Mouse (Mus musculus) G1E (cell line): ENCODE measurements around the gene Pef1. TPM values are rescaled to one million over a fixed set of nuclear protein-coding genes. Genes with fewer than 3 reads are reported as not detected.

Experiments used
- ATAC-seq: 2 replicates; pipeline ENCODE4 v1.8.0; 2016; ENCODE audit warnings: mild to moderate bottlenecking; ENCODE audit not compliant: insufficient number of reproducible peaks, poor library complexity, low FRiP score, severe bottlenecking; ENCODE audit errors: extremely low read depth
- DNase-seq: peaks from one replicate; pipeline ENCODE4 v3.0.0; 2012; ENCODE audit warnings: low spot score
- H3K27me3 ChIP-seq: 2 replicates; pipeline ENCODE4 v1.6.1; 2012; ENCODE audit warnings: mild to moderate bottlenecking, low read length, inconsistent platforms; ENCODE audit not compliant: insufficient read depth
- H3K36me3 ChIP-seq: replicated peaks from 2 replicates; pipeline ENCODE3; 2012; ENCODE audit warnings: mild to moderate bottlenecking, inconsistent platforms
- H3K4me1 ChIP-seq: 2 replicates; pipeline ENCODE4 v1.6.1; 2012; ENCODE audit warnings: low read depth, low read length, inconsistent platforms, mixed read lengths; ENCODE audit not compliant: insufficient read depth
- H3K4me3 ChIP-seq: 2 replicates; pipeline ENCODE4 v1.5.1; 2012; ENCODE audit warnings: low read depth, mild to moderate bottlenecking, inconsistent platforms, low read length, moderate library complexity, mixed read lengths
- H3K9me3 ChIP-seq: replicated peaks from 2 replicates; pipeline ENCODE4 v1.6.1; 2012; ENCODE audit warnings: inconsistent platforms
- CTCF ChIP-seq: IDR thresholded peaks from 2 replicates; pipeline ENCODE4 v1.5.1; 2012; ENCODE audit warnings: low read depth, low read length, inconsistent platforms, mixed read lengths
- GATA1 ChIP-seq: IDR thresholded peaks from 2 replicates; pipeline ENCODE4 v1.6.1; 2012; ENCODE audit warnings: borderline replicate concordance, low read length, inconsistent platforms, mixed read lengths
- GATA2 ChIP-seq: IDR thresholded peaks from 2 replicates; pipeline ENCODE4 v1.6.1; 2012; ENCODE audit warnings: low read depth, low read length, inconsistent platforms, borderline replicate concordance
- POLR2AphosphoS5 ChIP-seq: IDR thresholded peaks from 2 replicates; pipeline ENCODE4 v1.6.1; 2012; ENCODE audit warnings: low read depth, low read length, inconsistent platforms; ENCODE audit not compliant: insufficient replicate concordance
- TAL1 ChIP-seq: conservative IDR thresholded peaks from 2 replicates; pipeline ENCODE4 v1.6.1; 2012; ENCODE audit warnings: low read depth, low read length, inconsistent platforms, mixed read lengths
- polyA plus RNA-seq: library from polyadenylated mRNA; stranded (reverse); fragments of >175 nt; gene quantifications from 2 replicates; pipeline ENCODE4 v1.2.3, GENCODE M21; 2012
- total RNA-seq, 2 experiments: library from RNA; stranded (forward) in 1 of 2; stranded (reverse) in 1 of 2; fragments of 200-1000 nt in 1 of 2; fragments of >200 nt in 1 of 2; fragmentation: Nextera tagmentation in 1 of 2; gene quantifications; 2 replicates each; pipeline ENCODE4 v1.2.3; 2014 to 2017

Gene Pef1
- total and polyA plus RNA-seq, 3 experiments = 20.9 to 84.6 (median 24.8) TPM

GRCm38 (mm10) chr4:130128907-130129306 is 26.5 kb downstream of the Pef1 start:
- Histone ChIP-seq H3K4me1 (peaks cover 72% of the 10 kb centered on the region), H3K27me3 (no peaks in the 10 kb centered on the region), H3K9me3 (no peaks in the 10 kb centered on the region), H3K4me3 (no peak overlapping the region; the same call in 1 of the 2 replicates), H3K36me3 (peaks cover 51% of the 10 kb centered on the region)
- ATAC-seq = peak; percentile 51
- TF ChIP-seq CTCF (no peak), GATA1 (no peak), POLR2AphosphoS5 (no peak), GATA2 (no peak), TAL1 (no peak)
- DNase-seq = no peak

DNA sequence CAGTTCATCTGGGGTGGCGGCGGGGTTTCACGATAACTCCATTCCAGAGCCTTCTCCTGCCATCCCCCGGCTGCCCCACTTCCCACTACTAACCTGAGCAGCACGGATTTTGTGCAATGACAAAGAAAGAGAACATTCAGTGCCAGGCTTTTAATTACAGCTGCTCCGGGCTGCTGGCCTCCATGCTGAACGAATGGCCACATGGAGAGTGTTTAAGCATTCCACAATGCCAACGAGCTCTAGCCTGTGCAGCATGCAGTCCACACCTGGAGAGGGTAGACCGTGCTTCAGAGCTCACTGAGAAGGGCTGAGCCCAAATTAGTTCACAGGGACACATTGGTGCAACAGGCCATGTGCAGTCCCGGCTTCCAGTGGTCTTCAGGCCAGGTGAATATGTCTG is 27.7 kb downstream of the Pef1 start:
- Histone ChIP-seq H3K9me3 (no peaks in the 10 kb centered on the region), H3K36me3 (peaks cover 39% of the 10 kb centered on the region), H3K4me3 (no peak overlapping the region), H3K27me3 (no peaks in the 10 kb centered on the region), H3K4me1 (peaks cover 80% of the 10 kb centered on the region)
- ATAC-seq (no peak), DNase-seq (no peak)
- TF ChIP-seq CTCF (no peak), GATA1 (no peak), GATA2 (no peak), TAL1 (no peak), POLR2AphosphoS5 (no peak)

- Histone ChIP-seq H3K4me3 (no peak overlapping the region), H3K4me1 (peaks cover 85% of the 10 kb centered on the region), H3K36me3 (peaks cover 32% of the 10 kb centered on the region), H3K27me3 (peaks cover 3% of the 10 kb centered on the region; the same call in 1 of the 2 replicates), H3K9me3 (no peaks in the 10 kb centered on the region)
- DNase-seq (no peak), ATAC-seq (no peak)
- TF ChIP-seq POLR2AphosphoS5 (no peak), GATA1 (no peak)
Measured at GRCm38 (mm10) chr4:130130641-130131350, 28.4 kb downstream of the Pef1 start.

GRCm38 (mm10) chr4:130131448-130132105 is 29.2 kb downstream of the Pef1 start:
- TF ChIP-seq TAL1 (no peak), POLR2AphosphoS5 (no peak), GATA2 (no peak), CTCF (no peak)
- Histone ChIP-seq H3K4me3 (no peak overlapping the region), H3K36me3 (peaks cover 24% of the 10 kb centered on the region), H3K4me1 (peaks cover 80% of the 10 kb centered on the region), H3K27me3 (peaks cover 7% of the 10 kb centered on the region; the same call in 1 of the 2 replicates), H3K9me3 (no peaks in the 10 kb centered on the region)
- DNase-seq (no peak), ATAC-seq (no peak)

DNA sequence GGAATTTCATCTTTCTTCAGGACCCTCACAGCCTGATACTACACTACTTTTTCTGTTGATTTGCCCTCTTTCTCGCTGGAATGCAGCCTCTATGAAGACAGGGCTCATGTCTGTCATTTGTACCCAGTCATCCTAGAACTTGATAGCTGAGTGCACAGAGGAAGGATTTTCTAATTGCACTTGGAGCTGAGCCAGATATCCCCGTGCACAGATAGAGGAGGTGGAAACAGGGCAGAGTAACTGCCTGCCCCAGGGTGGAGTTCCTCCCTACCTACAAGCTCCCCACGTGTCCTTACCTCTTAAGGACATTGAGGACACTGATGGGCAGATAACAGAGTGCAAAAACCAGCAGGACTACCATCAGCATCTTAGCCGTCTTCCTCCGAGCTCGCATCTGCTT is 31.0 kb downstream of the Pef1 start:
- DNase-seq (no peak), ATAC-seq (no peak)
- H3K4me3 ChIP-seq = no peak overlapping the region; the same call in 1 of the 2 replicates
- H3K9me3 ChIP-seq = no peaks in the 10 kb centered on the region
- peaks cover 22% of the 10 kb centered on the region for H3K27me3 ChIP-seq
- TF ChIP-seq POLR2AphosphoS5 = no peak
- peaks cover 9% of the 10 kb centered on the region for H3K36me3 ChIP-seq
- H3K4me1 ChIP-seq = peaks cover 66% of the 10 kb centered on the region

- Histone ChIP-seq H3K4me1 (peaks cover 21% of the 10 kb centered on the region), H3K9me3 (no peaks in the 10 kb centered on the region), H3K36me3 (no peaks in the 10 kb centered on the region), H3K27me3 (peaks cover 66% of the 10 kb centered on the region), H3K4me3 (no peak overlapping the region)
- ATAC-seq (no peak), DNase-seq (peak; percentile 38)
- TF ChIP-seq TAL1 = no peak
- peak; percentile 14; the same call in 1 of the 2 replicates for TF ChIP-seq CTCF
- TF ChIP-seq POLR2AphosphoS5 = no peak
- TF ChIP-seq GATA1 = no peak
- no peak for TF ChIP-seq GATA2
Measured at GRCm38 (mm10) chr4:130138441-130139213, 36.3 kb downstream of the Pef1 start.
